Mouse (Mus musculus): ENCODE measurements around the gene Olfr19. TPM values are rescaled to one million over a fixed set of nuclear protein-coding genes. Genes with fewer than 3 reads are reported as not detected.
"Not testable (repeated sequence)": the region's sequence is repeated elsewhere in the genome, so short reads cannot be mapped to it uniquely, and the experiment has no call there.

Gene Olfr19
- not detected in 2 replicates for polyA plus RNA-seq (2014; fragmentation: Nextera tagmentation; extraction: Ambion mirVana)

GRCm38 (mm10) chr16:16676305-16676704, at the start of gene Olfr19:
Olfr19 (minus strand) TSS chr16:16676405.
- Histone ChIP-seq H3K4me1 (ENCODE audit: control insufficient read depth, insufficient read depth, low read length) (no peaks in the 10 kb centered on the region), H3K9ac (ENCODE audit: low read length) (no peak within 1 kb of the TSS), H3K27me3 (ENCODE audit: control insufficient read depth, insufficient read depth, low read length) (no peaks in the 10 kb centered on the region), H3K36me3 (ENCODE audit: control insufficient read depth, insufficient read depth, low read length) (no peaks in the 10 kb centered on the region), H3K9me3 (ENCODE audit: control insufficient read depth, low read length) (no peaks in the 10 kb centered on the region), H3K27ac (ENCODE audit: low read depth, low read length) (no peak within 1 kb of the TSS), H3K4me2 (no peak within 1 kb of the TSS), H3K4me3 (ENCODE audit: low read depth, low read length) (no peak within 1 kb of the TSS)
- DNase-seq (ENCODE audit: low spot score, missing footprints) (no peak), ATAC-seq (ENCODE audit: low FRiP score) (no peak)
- 75% methylated on average over 2 of the region's 2 CpGs for WGBS

- Histone ChIP-seq H3K4me1 (ENCODE audit: control insufficient read depth, insufficient read depth, low read length) (no peaks in the 10 kb centered on the region), H3K36me3 (ENCODE audit: control insufficient read depth, insufficient read depth, low read length) (no peaks in the 10 kb centered on the region), H3K4me2 (no peak overlapping the region), H3K9me3 (ENCODE audit: control insufficient read depth, low read length) (no peaks in the 10 kb centered on the region), H3K27ac (ENCODE audit: low read depth, low read length) (no peak overlapping the region), H3K4me3 (ENCODE audit: low read depth, low read length) (no peak overlapping the region), H3K27me3 (ENCODE audit: control insufficient read depth, insufficient read depth, low read length) (no peaks in the 10 kb centered on the region), H3K9ac (ENCODE audit: low read length) (no peak overlapping the region)
- no peak for ATAC-seq (ENCODE audit: low FRiP score)
- WGBS = 64% methylated on average over 3 of the region's 3 CpGs
- DNase-seq (ENCODE audit: low spot score, missing footprints) = no peak
Measured at GRCm38 (mm10) chr16:16684975-16685374, 8.8 kb upstream of the Olfr19 start.

- no peak overlapping the region for H3K4me2 ChIP-seq
- ATAC-seq (ENCODE audit: low FRiP score) (no peak), DNase-seq (ENCODE audit: low spot score, missing footprints) (no peak)
- H3K27ac ChIP-seq (ENCODE audit: low read depth, low read length) = no peak overlapping the region
- no peaks in the 10 kb centered on the region for H3K27me3 ChIP-seq (ENCODE audit: control insufficient read depth, insufficient read depth, low read length)
- H3K9me3 ChIP-seq (ENCODE audit: control insufficient read depth, low read length) = no peaks in the 10 kb centered on the region
- H3K36me3 ChIP-seq (ENCODE audit: control insufficient read depth, insufficient read depth, low read length) = no peaks in the 10 kb centered on the region
- no peaks in the 10 kb centered on the region for H3K4me1 ChIP-seq (ENCODE audit: control insufficient read depth, insufficient read depth, low read length)
- no peak overlapping the region for H3K9ac ChIP-seq (ENCODE audit: low read length)
- 85% methylated on average over 2 of the region's 2 CpGs for WGBS
- no peak overlapping the region for H3K4me3 ChIP-seq (ENCODE audit: low read depth, low read length)
Measured at GRCm38 (mm10) chr16:16684053-16684452, 7.8 kb upstream of the Olfr19 start.

GRCm38 (mm10) chr16:16664994-16665393, 11.2 kb downstream of the Olfr19 start:
- Histone ChIP-seq H3K36me3 (ENCODE audit: control insufficient read depth, insufficient read depth, low read length) (no peaks in the 10 kb centered on the region), H3K9ac (ENCODE audit: low read length) (no peak overlapping the region), H3K9me3 (ENCODE audit: control insufficient read depth, low read length) (no peaks in the 10 kb centered on the region), H3K4me2 (no peak overlapping the region), H3K4me3 (ENCODE audit: low read depth, low read length) (no peak overlapping the region), H3K27me3 (ENCODE audit: control insufficient read depth, insufficient read depth, low read length) (no peaks in the 10 kb centered on the region), H3K4me1 (ENCODE audit: control insufficient read depth, insufficient read depth, low read length) (no peaks in the 10 kb centered on the region), H3K27ac (ENCODE audit: low read depth, low read length) (no peak overlapping the region)
- WGBS = 87% methylated on average over 4 of the region's 4 CpGs
- ATAC-seq (ENCODE audit: low FRiP score) (no peak), DNase-seq (ENCODE audit: low spot score, missing footprints) (no peak)

- ATAC-seq (ENCODE audit: low FRiP score); H3K4me2 ChIP-seq; H3K4me3 ChIP-seq (ENCODE audit: low read depth, low read length); H3K36me3 ChIP-seq (ENCODE audit: control insufficient read depth, insufficient read depth, low read length); H3K4me1 ChIP-seq (ENCODE audit: control insufficient read depth, insufficient read depth, low read length); DNase-seq (ENCODE audit: low spot score, missing footprints); H3K27me3 ChIP-seq (ENCODE audit: control insufficient read depth, insufficient read depth, low read length); H3K27ac ChIP-seq (ENCODE audit: low read depth, low read length); H3K9me3 ChIP-seq (ENCODE audit: control insufficient read depth, low read length); H3K9ac ChIP-seq (ENCODE audit: low read length): not testable (repeated sequence)
Measured at GRCm38 (mm10) chr16:16664516-16664915, 11.7 kb downstream of the Olfr19 start.

GRCm38 (mm10) chr16:16645148-16645547, 31.1 kb downstream of the Olfr19 start:
- Histone ChIP-seq H3K9ac (ENCODE audit: low read length) (no peak overlapping the region), H3K27ac (ENCODE audit: low read depth, low read length) (no peak overlapping the region), H3K4me3 (ENCODE audit: low read depth, low read length) (no peak overlapping the region), H3K27me3 (ENCODE audit: control insufficient read depth, insufficient read depth, low read length) (no peaks in the 10 kb centered on the region), H3K4me2 (no peak overlapping the region), H3K4me1 (ENCODE audit: control insufficient read depth, insufficient read depth, low read length) (no peaks in the 10 kb centered on the region), H3K9me3 (ENCODE audit: control insufficient read depth, low read length) (no peaks in the 10 kb centered on the region), H3K36me3 (ENCODE audit: control insufficient read depth, insufficient read depth, low read length) (no peaks in the 10 kb centered on the region)
- ATAC-seq (ENCODE audit: low FRiP score) (no peak), DNase-seq (ENCODE audit: low spot score, missing footprints) (no peak)
- 89% methylated on average over 1 of the region's 1 CpGs for WGBS

GRCm38 (mm10) chr16:16633730-16634129, 42.5 kb downstream of the Olfr19 start:
- no peaks in the 10 kb centered on the region for H3K36me3 ChIP-seq (ENCODE audit: control insufficient read depth, insufficient read depth, low read length)
- H3K27me3 ChIP-seq (ENCODE audit: control insufficient read depth, insufficient read depth, low read length) = no peaks in the 10 kb centered on the region
- no peak overlapping the region for H3K4me2 ChIP-seq
- H3K27ac ChIP-seq (ENCODE audit: low read depth, low read length) = no peak overlapping the region
- no peak for DNase-seq (ENCODE audit: low spot score, missing footprints)
- H3K9ac ChIP-seq (ENCODE audit: low read length) = no peak overlapping the region
- H3K4me3 ChIP-seq (ENCODE audit: low read depth, low read length) = no peak overlapping the region
- ATAC-seq (ENCODE audit: low FRiP score) = no peak
- H3K4me1 ChIP-seq (ENCODE audit: control insufficient read depth, insufficient read depth, low read length) = no peaks in the 10 kb centered on the region
- no peaks in the 10 kb centered on the region for H3K9me3 ChIP-seq (ENCODE audit: control insufficient read depth, low read length)

Other genes starting within 250 kb of the Olfr19 start
- 15.9 and 20.9 TPM in 2 replicates for gene Fgd4, start 75.9 kb downstream of the Olfr19 start, polyA plus RNA-seq (2014; fragmentation: Nextera tagmentation; extraction: Ambion mirVana)
- gene Spag6l, start 153.1 kb upstream of the Olfr19 start, polyA plus RNA-seq (2014; fragmentation: Nextera tagmentation; extraction: Ambion mirVana) = 1.9 and 2.2 TPM in 2 replicates
- gene Igll1, start 187.6 kb upstream of the Olfr19 start, polyA plus RNA-seq (2014; fragmentation: Nextera tagmentation; extraction: Ambion mirVana) = not detected in 2 replicates
- gene Top3b, start 194.3 kb upstream of the Olfr19 start, polyA plus RNA-seq (2014; fragmentation: Nextera tagmentation; extraction: Ambion mirVana) = 50.0 and 56.7 TPM in 2 replicates
- gene Vpreb1, start 194.4 kb upstream of the Olfr19 start, polyA plus RNA-seq (2014; fragmentation: Nextera tagmentation; extraction: Ambion mirVana) = 0.96 and 1.5 TPM in 2 replicates
- 16.9 TPM in 2 replicates for gene Ppm1f, start 220.1 kb upstream of the Olfr19 start, polyA plus RNA-seq (2014; fragmentation: Nextera tagmentation; extraction: Ambion mirVana)